ENCODE assay signal across 8 mouse cellular contexts in the genomic region with DNA sequence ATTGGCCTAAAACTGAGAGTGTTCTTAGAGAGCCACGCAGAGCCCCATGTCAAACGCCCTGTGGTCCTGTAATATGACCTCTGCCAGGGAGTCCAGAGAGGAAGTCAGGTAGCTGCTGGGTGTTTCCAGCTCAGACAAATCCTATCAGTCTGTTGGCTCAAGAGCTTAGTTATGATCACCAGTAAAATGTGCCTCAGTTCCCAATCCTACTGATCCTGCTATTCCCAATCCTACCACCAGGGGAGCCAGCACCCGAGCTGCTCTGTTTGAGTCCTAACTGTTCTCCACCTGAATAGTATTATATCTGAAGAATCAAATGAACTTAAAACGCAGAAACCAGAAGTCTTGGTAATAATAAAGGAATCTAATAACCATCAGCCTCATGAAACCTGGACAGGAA.
DNase-seq lines count a peak whose midpoint lies in the region; ATAC-seq and TF ChIP-seq lines count a peak whose summit lies in the region.

No protein-coding gene starts in this region.

- no peak for ATAC-seq in erythroblast, adult 5-6 weeks (replicated peaks; ENCODE audit: low FRiP score, poor library complexity, severe bottlenecking)

- DNase-seq in cerebellum, adult 18-20 months: peak; percentile 46 to 67
- DNase-seq in cerebellum, postnatal 4 days (ENCODE audit: low spot score in 2 of 2): no peak
- peak in 1 of 2 experiments; percentile 46 for DNase-seq in layer of hippocampus, adult 2 months (ENCODE audit: low spot score in 2 of 2)
- no peak for DNase-seq in layer of hippocampus, adult 9-10 months (ENCODE audit: low spot score)
- peak; percentile 75 for DNase-seq in R1 (ENCODE audit: low read depth, low spot score)
- peak; percentile 10 to 11 for DNase-seq in kidney, postnatal 4 days
- DNase-seq in urinary bladder, postnatal 4 days (ENCODE audit: low spot score in 2 of 2): no peak

- TF ChIP-seq CTCF in layer of hippocampus, adult 2 months (conservative IDR thresholded peaks at IDR 0.05): peak; percentile 85

- no peak overlapping the region for H3K27ac ChIP-seq in layer of hippocampus, adult 2 months

- H3K4me3 ChIP-seq in layer of hippocampus, adult 2 months: no peak overlapping the region

Comparison
In these comparisons a context has a peak if more than half of its experiments do, and no peak if none do; other contexts are left out.
1. DNase-seq: peak in cerebellum, adult 18-20 months (2 of 2), R1 (single experiment) and kidney, postnatal 4 days (2 of 2); none in cerebellum, postnatal 4 days (0 of 2), layer of hippocampus, adult 9-10 months (single experiment) and urinary bladder, postnatal 4 days (0 of 2).